Mouse (Mus musculus) adrenal gland, postnatal 25 days (tissue): ENCODE results near the gene Car12. TPM values are rescaled to one million over a fixed set of nuclear protein-coding genes. Genes with fewer than 3 reads are reported as not detected.
A peak's percentile ranks its signal among the peaks of the same experiment; 100 is the strongest.

ENCODE experiments used
- DNase-seq: peaks from one replicate; pipeline ENCODE4 v3.0.0; 2021; ENCODE audit warnings: mixed read lengths
- total RNA-seq: library from RNA; stranded (reverse); gene quantifications from 2 replicates; pipeline ENCODE4 v1.2.3, GENCODE M21; 2021

Gene Car12
- total RNA-seq, 1 experiment from 2014 or later = 0.70 TPM

DNA sequence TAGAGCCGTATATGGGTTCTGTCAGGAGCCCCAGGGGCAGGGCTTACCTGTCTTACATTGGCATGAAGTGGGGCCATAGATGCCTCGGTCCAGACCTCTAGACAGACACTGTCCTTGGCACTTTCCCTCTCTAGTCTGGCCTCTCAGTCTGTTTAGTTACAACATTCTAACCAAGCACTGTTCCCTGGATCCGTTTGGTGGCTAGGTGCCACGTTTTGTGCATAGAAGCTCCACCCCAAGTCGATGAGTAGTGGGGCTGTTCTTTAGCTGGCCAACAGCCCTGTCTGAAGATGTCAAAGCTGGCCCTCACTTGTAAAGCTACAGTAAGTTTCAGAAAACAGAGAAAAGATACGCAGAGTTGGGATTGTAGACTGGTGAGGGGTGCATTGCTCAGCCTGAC, 2.9 kb upstream of the Car12 start:
- DNase-seq = peak; percentile 10

DNA sequence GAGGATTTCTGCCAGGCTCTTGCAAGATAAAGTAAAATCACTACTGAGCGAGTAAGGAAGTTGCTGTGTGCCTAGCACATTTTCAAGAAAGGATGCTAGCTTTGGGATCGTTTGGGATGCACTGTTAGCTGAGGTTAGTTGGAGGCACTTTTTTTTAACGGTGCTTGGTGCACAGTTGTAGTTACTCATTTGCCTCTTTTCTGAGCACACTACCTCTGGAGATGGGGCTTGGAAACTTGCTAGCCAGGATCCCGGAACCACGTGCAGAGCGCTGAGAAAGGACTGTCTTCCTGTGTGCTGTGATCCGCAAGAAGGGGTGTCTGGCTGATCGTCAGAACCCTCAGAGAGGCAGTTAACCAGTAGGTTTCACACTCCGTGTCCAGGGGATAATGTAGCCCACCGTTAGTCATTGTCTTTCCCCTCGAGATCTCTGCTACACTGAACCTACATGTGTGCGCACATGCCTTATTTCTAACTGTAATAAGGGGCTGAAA, 583 bp downstream of the Car12 start:
- no peak for DNase-seq

DNA sequence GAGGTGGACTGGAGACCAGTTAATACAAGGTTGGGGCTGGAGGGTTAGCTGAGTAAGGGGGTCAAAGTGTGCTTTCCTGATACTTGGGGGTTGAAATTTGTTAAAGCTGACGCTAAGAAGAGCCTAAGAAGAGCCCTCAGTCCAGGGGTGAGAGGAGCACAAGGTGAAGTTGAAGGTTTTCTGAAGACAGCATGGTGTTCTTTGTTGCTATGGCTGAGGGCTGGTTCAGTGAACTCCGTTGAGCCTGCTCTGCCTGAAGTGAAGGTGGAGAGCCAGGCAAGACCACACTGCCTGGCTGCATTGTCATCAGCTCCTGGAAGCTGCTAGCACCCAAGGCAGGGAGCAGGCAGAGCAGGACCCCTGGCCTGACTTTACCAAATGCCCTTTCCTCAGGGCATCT, 1.9 kb downstream of the Car12 start:
- no peak for DNase-seq

DNA sequence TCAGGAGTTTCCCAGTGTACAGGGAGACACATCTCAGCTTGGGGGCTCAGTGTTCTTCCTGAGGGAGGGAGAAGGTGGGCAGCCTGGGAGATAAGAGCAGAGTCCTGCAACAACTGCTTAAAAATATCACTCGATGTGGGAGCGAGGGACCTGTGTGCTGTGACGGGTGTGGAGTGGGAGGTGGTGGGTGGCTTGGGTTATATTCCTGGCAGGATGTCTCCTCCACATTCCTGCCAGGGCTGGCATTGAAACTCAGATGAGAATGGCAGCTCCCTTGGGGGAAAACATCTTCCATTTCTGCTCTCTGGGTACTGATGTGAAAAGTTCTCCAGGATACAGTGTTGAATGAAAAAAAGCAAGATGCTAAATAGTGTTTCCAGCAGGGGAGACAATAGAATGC, 3.0 kb downstream of the Car12 start:
- DNase-seq = no peak

DNA sequence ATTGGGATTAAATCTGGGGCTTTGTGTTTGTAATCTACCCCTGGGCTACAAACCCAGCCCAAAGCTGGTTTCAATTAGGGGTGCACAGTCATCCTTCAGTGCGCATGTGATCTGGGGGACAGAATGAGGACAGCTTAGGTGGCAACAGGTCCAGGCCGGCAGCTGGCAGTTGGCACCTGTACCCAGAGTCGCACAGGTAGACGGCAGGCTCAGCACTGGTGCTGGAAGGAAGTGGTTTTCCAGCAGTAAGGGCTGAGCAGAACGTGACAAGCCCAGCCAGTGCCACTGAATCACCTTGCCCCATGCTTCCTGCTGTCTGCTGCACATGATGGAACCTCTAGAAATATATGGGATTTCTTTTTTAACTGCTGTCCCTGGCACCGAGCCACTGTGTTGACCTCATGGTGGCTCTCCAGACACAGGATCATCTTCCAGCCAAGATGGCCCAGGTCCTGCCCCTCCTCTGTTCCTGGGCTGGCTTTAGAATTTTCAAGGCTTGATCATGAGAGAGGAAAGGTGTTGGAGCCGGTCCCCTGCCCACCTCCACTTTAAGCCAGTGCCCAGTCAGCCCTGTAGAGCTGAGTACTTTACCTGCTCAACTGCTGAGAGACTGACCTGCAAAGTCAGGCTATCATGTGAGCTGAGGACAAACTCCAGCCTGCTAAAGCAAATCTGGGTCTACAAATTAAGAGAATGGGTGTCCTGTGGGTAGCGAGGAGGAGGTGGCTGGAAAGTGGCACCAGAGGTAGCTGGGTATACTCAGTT, 7.4 kb downstream of the Car12 start:
- no peak for DNase-seq

DNA sequence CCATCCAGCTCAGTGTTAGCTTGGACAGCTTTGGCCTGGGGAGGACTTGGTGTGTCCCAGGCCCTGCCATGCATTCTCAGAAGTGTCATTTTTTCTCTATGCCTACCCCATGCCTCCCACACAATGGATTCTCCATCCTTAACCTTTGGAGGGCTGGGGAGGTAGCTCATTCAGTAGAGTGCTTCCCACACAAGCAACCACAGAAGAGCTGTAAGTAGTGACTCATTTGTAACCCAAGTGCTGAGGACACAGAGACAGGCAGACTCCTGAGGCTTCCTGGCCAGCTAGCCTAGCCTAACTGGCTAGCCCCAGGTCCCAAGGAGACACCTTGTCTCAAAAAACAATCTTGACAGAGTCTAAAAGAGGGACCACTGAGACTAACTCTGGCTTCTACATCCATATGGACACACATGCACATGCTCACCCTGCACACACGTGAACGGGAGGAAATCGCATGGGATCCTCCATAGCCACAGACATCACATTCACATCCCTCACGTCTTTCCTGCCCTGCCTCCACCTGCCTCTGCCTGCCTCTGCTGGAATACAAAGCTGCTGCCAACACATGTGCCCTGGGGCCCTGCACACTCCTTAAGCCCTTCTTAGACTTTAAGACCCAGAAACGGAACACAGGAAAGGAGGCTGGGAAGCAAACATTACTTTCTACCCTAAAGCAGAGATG, 8.8 kb downstream of the Car12 start:
- no peak for DNase-seq

DNA sequence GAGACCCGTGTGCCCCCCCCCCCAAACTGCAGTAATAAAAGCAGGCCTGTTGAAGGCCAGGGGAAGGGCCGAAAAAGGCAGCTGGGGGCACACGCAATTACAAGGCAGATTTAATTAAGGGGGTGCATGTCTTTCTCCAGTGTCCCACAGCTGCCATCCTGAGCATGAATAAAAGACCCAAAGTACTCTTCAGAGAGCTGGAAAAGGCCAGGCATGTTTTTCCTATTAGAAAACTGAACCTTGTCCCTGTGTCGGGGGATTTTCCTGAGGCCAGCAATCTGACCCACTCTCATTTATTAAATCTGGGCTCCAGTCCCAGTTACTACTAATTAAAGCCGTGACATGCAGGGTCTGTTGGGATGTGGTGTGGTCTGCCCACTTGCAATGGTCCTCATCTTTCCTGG, 9.4 kb downstream of the Car12 start:
- no peak for DNase-seq

DNA sequence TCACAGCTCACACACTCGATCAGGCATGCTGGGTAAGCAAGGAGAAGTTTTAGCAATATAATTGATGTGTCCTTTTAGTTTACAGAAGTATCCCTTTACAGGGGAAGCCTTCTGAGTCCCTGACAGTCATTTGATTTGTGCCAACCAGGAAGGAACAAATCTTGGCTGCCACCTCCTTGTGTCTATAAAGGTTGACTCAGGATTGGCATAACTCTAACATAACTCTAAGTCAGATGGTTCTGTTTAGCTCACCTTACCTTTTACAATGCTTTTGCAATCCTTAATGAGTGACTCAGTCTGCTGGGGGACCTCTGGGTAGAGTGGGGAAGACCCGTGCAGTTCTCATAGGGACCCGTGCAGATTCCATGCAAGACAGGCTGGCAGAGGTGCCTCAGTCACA, 12.1 kb downstream of the Car12 start:
- no peak for DNase-seq

DNA sequence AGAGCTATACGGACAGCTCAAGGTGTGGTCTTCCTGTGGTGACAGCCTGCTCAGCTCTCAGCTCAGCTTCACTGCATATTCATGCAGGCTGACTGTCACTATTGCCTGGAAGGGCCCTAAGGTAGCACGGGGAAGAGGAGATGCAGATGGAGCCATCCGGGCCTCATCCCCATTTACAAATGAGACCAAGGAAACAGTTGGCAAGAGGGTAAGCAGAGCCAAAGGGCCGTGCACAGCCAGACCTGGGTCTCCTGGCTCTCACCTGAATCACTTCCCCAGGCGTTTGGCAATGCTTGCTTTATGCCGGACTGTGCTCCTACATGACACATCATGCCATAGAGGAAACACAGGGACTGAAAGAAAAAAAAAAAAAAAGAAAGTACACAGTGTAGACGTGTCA, 13.8 kb downstream of the Car12 start:
- DNase-seq = no peak

DNA sequence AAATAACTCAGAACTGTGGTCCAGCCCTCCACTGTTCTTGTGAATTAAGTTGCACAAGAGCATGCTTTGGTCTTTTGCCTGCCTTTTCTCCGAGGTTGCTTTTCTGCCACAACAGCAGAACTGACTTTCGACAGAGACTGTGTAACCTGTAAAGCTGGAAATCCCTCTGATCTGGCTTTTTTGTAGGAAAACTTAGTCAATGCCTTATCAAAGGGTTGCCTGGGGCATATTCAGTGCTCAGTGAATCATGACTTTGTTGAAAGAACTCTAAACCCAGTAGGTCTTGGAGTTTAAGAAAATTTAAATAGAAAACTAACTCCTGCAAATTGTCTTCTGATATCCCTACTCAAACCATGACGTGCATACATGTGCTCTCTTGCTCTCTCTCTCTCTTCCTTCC, 17.1 kb downstream of the Car12 start:
- no peak for DNase-seq

DNA sequence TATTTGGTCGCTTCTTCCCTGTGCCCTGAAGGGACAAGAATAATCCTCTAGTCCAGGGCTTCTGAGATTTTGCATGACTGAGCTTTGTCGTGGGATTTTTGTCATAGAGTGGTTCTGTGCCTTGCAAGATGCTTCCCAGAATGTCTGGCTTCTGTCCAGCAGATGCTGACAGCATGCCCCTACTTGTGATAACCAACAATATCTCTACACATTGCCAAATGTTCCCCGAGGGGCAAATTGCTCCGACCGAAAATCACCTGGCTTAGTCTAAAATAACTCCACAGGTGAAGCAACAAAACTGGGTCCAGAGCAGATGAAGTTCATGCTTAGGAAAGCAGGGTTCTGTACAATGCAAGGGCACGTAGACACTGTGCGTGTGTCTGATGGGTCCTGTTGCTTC, 17.8 kb downstream of the Car12 start:
- no peak for DNase-seq

DNA sequence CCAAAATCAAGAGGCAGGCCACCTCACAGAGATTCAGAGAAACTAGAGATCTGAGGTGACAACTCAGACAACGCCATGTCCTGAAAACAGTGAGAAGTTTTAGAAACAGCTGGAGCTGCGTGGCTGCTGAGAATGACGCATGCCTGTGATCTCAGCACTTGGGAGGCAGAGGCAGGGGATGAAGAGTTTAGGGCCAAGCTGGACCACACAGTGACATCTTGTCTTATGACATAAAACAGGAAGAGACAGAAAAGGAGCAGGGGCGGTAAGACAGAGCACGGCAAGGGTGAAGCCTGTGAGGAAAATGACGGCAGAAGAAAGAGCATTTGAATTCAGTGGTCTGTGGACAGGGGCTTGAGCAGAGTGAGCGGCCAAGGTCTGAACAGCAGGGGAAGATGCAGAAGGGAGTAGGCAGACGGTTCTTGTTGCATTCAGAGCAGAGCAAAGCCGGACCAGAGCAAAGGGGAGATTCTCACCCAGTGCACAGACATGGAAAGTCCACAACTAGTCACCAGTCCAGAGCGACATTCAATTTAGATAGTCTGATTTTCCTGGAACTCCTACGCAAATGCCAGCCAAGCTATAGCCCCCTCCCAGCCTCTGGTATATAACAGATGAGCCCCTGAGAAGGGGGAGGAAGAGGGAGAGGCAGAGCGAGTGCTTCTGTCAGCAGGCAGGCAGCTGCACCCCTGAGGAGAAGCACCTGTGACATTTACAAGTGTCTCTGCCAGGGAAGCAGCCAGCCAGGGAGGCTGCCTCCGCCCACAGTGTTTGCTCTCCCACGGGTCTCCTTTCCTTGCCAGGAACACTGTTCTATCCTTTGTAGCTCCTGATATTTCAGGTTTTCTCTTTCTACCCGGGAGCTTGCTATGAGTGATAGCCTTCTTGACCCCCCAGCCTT, 19.6 kb downstream of the Car12 start:
- no peak for DNase-seq

DNA sequence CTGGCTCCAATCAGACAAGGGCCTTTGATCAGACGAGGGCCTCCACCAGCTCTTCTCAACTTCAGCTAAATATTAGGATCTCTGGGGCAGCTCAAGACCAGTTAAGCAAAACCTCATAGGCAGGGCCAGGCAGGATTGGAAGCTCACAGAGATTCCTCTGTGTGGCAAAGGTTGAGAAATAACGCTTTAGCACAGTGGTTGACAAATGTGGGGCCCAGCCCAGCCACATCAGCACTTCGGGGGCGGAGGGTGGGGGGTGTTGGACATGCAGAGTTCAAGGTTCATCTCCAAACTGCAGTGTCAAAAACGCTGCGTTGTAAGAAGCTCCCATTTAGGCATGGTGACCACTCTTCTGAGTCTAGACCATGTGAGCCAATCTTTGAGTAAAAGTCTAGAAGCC, 21.1 kb downstream of the Car12 start:
- DNase-seq = no peak

DNA sequence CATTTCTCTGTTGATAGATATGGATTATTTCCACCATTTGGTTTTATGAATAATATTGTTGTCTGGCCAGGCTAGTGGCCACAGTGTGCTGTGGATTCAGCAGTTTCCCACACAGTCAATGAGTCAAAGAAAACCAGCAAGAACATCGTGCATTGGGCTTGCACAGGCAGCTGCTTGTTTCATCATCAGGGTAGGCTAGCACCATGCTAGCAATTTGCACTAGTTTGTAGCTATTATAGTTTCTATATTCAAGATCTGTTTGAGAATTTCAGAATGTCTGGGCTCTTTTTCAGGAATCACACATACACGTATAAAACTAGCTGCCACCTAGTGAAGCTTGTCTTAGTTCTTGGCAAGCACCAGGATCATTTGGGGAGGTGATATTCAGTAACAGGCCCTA, 21.6 kb downstream of the Car12 start:
- no peak for DNase-seq

DNA sequence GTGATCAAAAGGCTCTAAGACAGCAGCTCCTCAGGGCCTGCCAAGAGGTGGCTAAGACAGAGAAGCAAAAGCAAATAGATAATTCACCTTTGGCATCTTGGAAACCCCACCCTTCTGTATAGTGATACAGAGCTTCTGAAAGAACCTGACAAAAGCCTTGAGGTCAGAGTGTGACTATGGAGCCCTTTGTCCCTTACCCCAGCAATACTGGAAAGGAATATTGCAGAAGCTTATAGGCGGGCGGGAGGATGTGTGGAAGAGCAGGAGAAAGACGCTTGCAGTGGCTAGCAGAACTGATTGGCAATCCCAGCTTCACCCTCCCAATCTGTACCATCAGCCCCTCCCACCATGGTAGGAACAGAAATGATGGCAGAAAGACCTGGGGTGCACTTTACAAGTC, 22.5 kb downstream of the Car12 start:
- DNase-seq = no peak

DNA sequence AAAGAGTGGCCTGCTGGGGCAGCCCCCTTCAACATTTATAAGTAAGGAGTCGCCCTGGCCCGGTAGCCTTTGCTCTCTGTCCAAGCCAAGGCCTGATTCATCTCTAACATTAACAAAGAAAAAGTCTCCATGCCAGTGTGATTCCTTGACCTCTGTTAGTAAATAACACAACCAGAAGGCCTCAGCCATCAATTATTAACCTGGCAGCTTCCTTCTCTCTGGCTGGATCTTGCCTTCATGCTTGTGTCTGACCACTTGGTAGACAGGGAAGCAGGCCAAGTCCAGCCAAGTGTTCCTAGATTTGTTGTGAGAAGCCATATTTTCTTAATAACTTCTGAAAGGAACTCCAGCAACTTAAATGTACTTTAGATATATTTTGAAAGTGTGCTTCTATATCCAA, 23.1 kb downstream of the Car12 start:
- no peak for DNase-seq

DNA sequence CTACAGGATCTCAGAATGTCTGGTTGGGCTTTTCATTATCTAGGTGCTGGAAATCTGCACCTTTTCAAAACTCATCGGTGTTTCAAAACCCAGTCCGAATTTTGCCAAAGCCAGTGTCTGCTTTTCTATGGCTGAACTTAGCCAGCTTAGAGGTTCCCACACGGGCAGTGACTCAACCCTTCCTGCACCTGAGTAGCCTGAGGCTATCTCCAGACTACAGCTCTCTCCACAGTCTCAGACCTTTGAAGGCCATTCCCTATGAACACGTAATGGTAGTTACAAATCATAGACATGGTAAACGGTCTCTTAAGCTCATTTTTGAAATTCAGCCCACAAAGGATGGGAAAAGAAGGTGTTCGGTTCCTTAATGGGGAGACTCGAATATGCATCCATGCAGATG, 26.0 kb downstream of the Car12 start:
- no peak for DNase-seq

DNA sequence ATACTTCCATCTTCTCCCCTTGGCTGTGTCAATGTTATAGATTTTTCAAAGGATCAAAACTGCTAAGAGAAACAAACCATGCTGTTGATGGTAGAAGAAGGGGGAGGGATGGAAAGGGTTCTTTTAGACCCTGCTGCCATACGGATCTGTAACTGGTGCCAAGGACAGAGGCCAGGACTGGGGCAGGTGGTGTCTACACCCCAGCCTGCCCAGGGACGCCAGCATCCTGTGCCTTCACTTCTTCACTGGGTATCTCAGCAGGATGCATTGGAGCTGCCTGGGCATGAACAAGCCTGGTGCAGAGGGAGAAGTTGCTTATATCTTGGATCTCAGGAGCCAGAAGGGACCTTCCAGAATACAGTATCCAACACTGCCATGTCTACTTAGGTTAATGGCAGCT, 31.0 kb downstream of the Car12 start:
- no peak for DNase-seq

DNA sequence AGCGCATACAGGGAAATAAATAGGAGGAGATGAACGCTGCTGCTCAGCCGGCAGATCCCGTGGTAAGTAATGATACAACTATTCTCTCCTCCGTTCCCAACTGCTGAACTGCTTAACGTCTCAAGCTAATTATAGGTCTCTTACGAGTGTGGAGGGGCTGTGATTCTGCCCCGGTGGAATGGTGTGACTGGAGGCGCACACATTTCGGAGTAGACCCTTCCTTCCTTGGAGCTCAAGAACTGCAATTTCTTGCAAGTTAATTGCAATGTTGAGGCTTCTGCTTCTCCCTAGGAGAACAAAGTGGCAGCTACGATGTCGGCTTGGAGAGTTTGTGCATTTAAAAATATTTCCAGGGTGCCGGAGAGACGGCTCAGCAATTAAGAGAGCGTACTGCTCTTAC, 34.9 kb downstream of the Car12 start:
- no peak for DNase-seq

DNA sequence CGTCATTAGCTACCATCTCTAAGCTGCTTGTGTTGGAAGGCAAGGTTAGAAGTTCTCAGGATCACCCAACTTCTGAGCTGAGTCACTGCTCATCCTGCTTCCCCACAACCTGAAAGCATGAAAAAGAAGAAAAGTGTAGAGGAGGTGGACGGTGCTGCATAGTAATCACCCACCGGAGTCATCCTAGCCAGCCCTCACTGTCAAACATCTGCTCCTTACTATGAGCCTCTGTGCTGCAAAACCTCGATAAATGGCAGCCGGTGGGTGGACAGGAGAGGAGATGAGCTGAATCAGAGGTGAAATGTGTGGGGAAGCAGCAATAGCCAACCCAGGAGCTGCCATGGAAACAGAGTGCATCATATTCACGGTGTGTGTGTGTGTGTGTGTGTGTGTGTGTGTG, 39.4 kb downstream of the Car12 start:
- DNase-seq = no peak

DNA sequence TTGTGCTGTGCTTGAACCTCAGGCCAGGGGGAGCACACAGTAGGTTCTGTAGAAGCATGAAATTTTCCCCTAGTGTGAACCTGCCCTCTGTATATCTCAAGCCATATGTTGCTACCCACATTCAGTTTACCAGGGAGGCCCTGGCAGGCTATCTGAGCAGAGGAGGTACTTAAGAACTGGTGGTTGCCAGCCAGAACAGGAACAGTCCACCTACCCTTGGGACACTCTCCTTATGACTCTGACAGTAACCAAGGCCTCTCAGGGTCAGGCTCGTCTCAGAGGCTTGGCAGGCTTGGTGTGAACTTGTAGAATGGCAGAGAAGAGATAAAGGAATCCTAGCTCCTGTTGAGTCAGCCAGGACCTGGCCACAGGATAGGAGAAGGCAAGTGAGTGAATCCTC, 47.5 kb downstream of the Car12 start:
- DNase-seq = no peak

DNA sequence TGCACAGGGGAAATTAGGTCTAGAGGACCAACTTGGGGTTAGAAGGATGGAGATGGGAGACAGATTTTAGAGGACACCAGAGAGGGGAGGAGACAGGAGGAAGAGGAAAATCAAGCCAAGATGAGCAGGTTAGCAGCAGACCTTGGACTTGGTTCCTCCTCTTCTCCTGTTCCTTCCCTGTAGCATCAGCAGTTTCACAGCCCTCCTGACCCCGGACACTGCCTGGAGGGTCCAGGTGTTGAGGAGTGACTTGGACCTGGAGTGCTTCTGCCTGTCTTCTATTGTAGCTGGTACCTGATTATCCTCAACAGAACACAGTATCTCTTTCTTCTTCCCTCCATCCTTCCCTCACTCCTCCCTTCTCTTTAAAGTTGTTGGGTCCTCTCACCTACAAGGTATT, 55.2 kb downstream of the Car12 start:
- no peak for DNase-seq

DNA sequence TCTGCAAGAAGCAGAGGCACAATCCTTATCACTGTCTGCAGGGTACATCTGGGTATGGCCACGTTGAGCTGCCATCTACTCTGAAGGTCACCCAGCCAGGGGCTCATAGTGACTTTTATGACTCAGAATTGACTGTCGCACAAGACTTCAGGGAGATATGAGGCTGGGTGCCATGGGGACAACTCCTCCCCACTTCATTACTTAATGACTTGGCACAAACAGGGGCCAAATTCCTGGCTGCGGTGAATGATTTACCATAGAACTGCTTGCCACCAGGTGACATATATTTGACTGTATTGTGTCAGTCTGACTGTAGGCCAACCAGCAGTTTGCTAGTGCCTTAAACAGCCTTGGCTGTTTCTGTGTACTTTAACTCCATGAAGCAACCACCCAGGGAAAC, 55.8 kb downstream of the Car12 start:
- DNase-seq = peak; percentile 24
